Mouse (Mus musculus): Measurements from ENCODE around the gene Tmprss13. TPM values are rescaled to one million over a fixed set of nuclear protein-coding genes. Genes with fewer than 3 reads are reported as not detected.
A peak's percentile ranks its signal among the peaks of the same experiment; 100 is the strongest.

The Tmprss13 gene
- polyA plus RNA-seq, 1 experiment from 2014 or later, result 0.36 TPM

GRCm38 (mm10) chr9:45373896-45374295, 55.0 kb downstream of the Tmprss13 start:
- H3K36me3 ChIP-seq (ENCODE audit: insufficient read depth, low read length), result no peaks in the 10 kb centered on the region
- H3K9ac ChIP-seq (replicated peaks; ENCODE audit: low read length), result no peak overlapping the region
- no peak for ATAC-seq (ENCODE audit: low FRiP score, low TSS enrichment)
- H3K4me2 ChIP-seq (replicated peaks; ENCODE audit: low read depth, low read length), result no peak overlapping the region
- no peaks in the 10 kb centered on the region for H3K27me3 ChIP-seq (ENCODE audit: insufficient read depth, low read length)
- peaks cover 46% of the 10 kb centered on the region for H3K4me1 ChIP-seq (ENCODE audit: insufficient read depth, low read length)
- WGBS, result 42% methylated on average over 3 of the region's 3 CpGs
- no peak overlapping the region for H3K27ac ChIP-seq (ENCODE audit: low read length)
- no peak overlapping the region for H3K4me3 ChIP-seq (ENCODE audit: low read length)
- H3K9me3 ChIP-seq (ENCODE audit: low read length), result no peaks in the 10 kb centered on the region

- H3K27me3 ChIP-seq (ENCODE audit: insufficient read depth, low read length), result no peaks in the 10 kb centered on the region
- H3K36me3 ChIP-seq (ENCODE audit: insufficient read depth, low read length), result no peaks in the 10 kb centered on the region
- no peaks in the 10 kb centered on the region for H3K9me3 ChIP-seq (ENCODE audit: low read length)
- H3K4me1 ChIP-seq (ENCODE audit: insufficient read depth, low read length), result peaks cover 50% of the 10 kb centered on the region
- WGBS, result 91% methylated on average over 6 of the region's 6 CpGs
- no peak for ATAC-seq (ENCODE audit: low FRiP score, low TSS enrichment)
- no peak overlapping the region for H3K4me2 ChIP-seq (replicated peaks; ENCODE audit: low read depth, low read length)
- no peak overlapping the region for H3K9ac ChIP-seq (replicated peaks; ENCODE audit: low read length)
- no peak overlapping the region for H3K27ac ChIP-seq (ENCODE audit: low read length)
- no peak overlapping the region for H3K4me3 ChIP-seq (ENCODE audit: low read length)
Observed at GRCm38 (mm10) chr9:45374988-45375502, 56.1 kb downstream of the Tmprss13 start.

GRCm38 (mm10) chr9:45376427-45376826, 57.5 kb downstream of the Tmprss13 start:
- no peak overlapping the region for H3K4me2 ChIP-seq (replicated peaks; ENCODE audit: low read depth, low read length)
- H3K27ac ChIP-seq (ENCODE audit: low read length), result no peak overlapping the region
- H3K36me3 ChIP-seq (ENCODE audit: insufficient read depth, low read length), result no peaks in the 10 kb centered on the region
- no peak overlapping the region for H3K4me3 ChIP-seq (ENCODE audit: low read length)
- H3K27me3 ChIP-seq (ENCODE audit: insufficient read depth, low read length), result no peaks in the 10 kb centered on the region
- ATAC-seq (ENCODE audit: low FRiP score, low TSS enrichment), result no peak
- peaks cover 53% of the 10 kb centered on the region for H3K4me1 ChIP-seq (ENCODE audit: insufficient read depth, low read length)
- H3K9ac ChIP-seq (replicated peaks; ENCODE audit: low read length), result no peak overlapping the region
- WGBS, result 67% methylated on average over 4 of the region's 4 CpGs
- H3K9me3 ChIP-seq (ENCODE audit: low read length), result no peaks in the 10 kb centered on the region

- WGBS, result 85% methylated on average over 2 of the region's 2 CpGs
- Histone ChIP-seq H3K27ac (ENCODE audit: low read length) (no peak overlapping the region), H3K4me2 (replicated peaks; ENCODE audit: low read depth, low read length) (no peak overlapping the region), H3K9ac (replicated peaks; ENCODE audit: low read length) (no peak overlapping the region), H3K4me1 (ENCODE audit: insufficient read depth, low read length) (peaks cover 51% of the 10 kb centered on the region), H3K27me3 (ENCODE audit: insufficient read depth, low read length) (no peaks in the 10 kb centered on the region), H3K9me3 (ENCODE audit: low read length) (no peaks in the 10 kb centered on the region), H3K4me3 (ENCODE audit: low read length) (no peak overlapping the region), H3K36me3 (ENCODE audit: insufficient read depth, low read length) (no peaks in the 10 kb centered on the region)
- no peak for ATAC-seq (ENCODE audit: low FRiP score, low TSS enrichment)
Observed at GRCm38 (mm10) chr9:45376883-45377282, 58.0 kb downstream of the Tmprss13 start.

GRCm38 (mm10) chr9:45380411-45381251, 61.7 kb downstream of the Tmprss13 start:
- H3K36me3 ChIP-seq (ENCODE audit: insufficient read depth, low read length), result no peaks in the 10 kb centered on the region
- peak; percentile 47; the same call in 1 of the 2 replicates for ATAC-seq (ENCODE audit: low FRiP score, low TSS enrichment)

GRCm38 (mm10) chr9:45382336-45382735, 63.4 kb downstream of the Tmprss13 start:
- Histone ChIP-seq H3K4me2 (replicated peaks; ENCODE audit: low read depth, low read length) (no peak overlapping the region), H3K4me3 (ENCODE audit: low read length) (no peak overlapping the region), H3K36me3 (ENCODE audit: insufficient read depth, low read length) (no peaks in the 10 kb centered on the region), H3K9ac (replicated peaks; ENCODE audit: low read length) (no peak overlapping the region), H3K4me1 (ENCODE audit: insufficient read depth, low read length) (peaks cover 32% of the 10 kb centered on the region), H3K9me3 (ENCODE audit: low read length) (no peaks in the 10 kb centered on the region), H3K27me3 (ENCODE audit: insufficient read depth, low read length) (no peaks in the 10 kb centered on the region), H3K27ac (ENCODE audit: low read length) (no peak overlapping the region)
- no peak for ATAC-seq (ENCODE audit: low FRiP score, low TSS enrichment)
- WGBS, result 69% methylated on average over 5 of the region's 5 CpGs

More at GRCm38 (mm10) chr9:45380411-45381251, 61.7 kb downstream of the Tmprss13 start:
- no peak overlapping the region for H3K4me3 ChIP-seq (ENCODE audit: low read length)
- no peaks in the 10 kb centered on the region for H3K9me3 ChIP-seq (ENCODE audit: low read length)
- peak overlapping the region; percentile 28; the same call in 1 of the 2 replicates for H3K27ac ChIP-seq (ENCODE audit: low read length)
- no peaks in the 10 kb centered on the region for H3K27me3 ChIP-seq (ENCODE audit: insufficient read depth, low read length)
- H3K4me1 ChIP-seq (ENCODE audit: insufficient read depth, low read length), result peaks cover 39% of the 10 kb centered on the region
- H3K4me2 ChIP-seq (replicated peaks; ENCODE audit: low read depth, low read length), result no peak overlapping the region
- WGBS, result 31% methylated on average over 10 of the region's 10 CpGs
- no peak overlapping the region for H3K9ac ChIP-seq (replicated peaks; ENCODE audit: low read length)

- ATAC-seq (ENCODE audit: low FRiP score, low TSS enrichment), result no peak
- Histone ChIP-seq H3K4me1 (ENCODE audit: insufficient read depth, low read length) (peaks cover 32% of the 10 kb centered on the region), H3K36me3 (ENCODE audit: insufficient read depth, low read length) (no peaks in the 10 kb centered on the region), H3K27ac (ENCODE audit: low read length) (no peak overlapping the region), H3K9ac (replicated peaks; ENCODE audit: low read length) (no peak overlapping the region), H3K4me3 (ENCODE audit: low read length) (no peak overlapping the region), H3K4me2 (replicated peaks; ENCODE audit: low read depth, low read length) (no peak overlapping the region), H3K9me3 (ENCODE audit: low read length) (no peaks in the 10 kb centered on the region), H3K27me3 (ENCODE audit: insufficient read depth, low read length) (no peaks in the 10 kb centered on the region)
- 86% methylated on average over 5 of the region's 5 CpGs for WGBS
Observed at GRCm38 (mm10) chr9:45382834-45383233, 63.9 kb downstream of the Tmprss13 start.

- H3K9me3 ChIP-seq (ENCODE audit: low read length), result no peaks in the 10 kb centered on the region
Observed at GRCm38 (mm10) chr9:45383883-45384282, 65.0 kb downstream of the Tmprss13 start.

GRCm38 (mm10) chr9:45386698-45387097, 67.8 kb downstream of the Tmprss13 start:
- H3K27me3 ChIP-seq (ENCODE audit: insufficient read depth, low read length), result no peaks in the 10 kb centered on the region
- H3K9me3 ChIP-seq (ENCODE audit: low read length), result no peaks in the 10 kb centered on the region
- no peak for ATAC-seq (ENCODE audit: low FRiP score, low TSS enrichment)
- WGBS, result 84% methylated on average over 5 of the region's 5 CpGs
- no peak overlapping the region for H3K9ac ChIP-seq (replicated peaks; ENCODE audit: low read length)
- no peak overlapping the region for H3K27ac ChIP-seq (ENCODE audit: low read length)
- no peak overlapping the region for H3K4me3 ChIP-seq (ENCODE audit: low read length)
- H3K36me3 ChIP-seq (ENCODE audit: insufficient read depth, low read length), result no peaks in the 10 kb centered on the region
- no peaks in the 10 kb centered on the region for H3K4me1 ChIP-seq (ENCODE audit: insufficient read depth, low read length)
- H3K4me2 ChIP-seq (replicated peaks; ENCODE audit: low read depth, low read length), result no peak overlapping the region

More at GRCm38 (mm10) chr9:45383883-45384282, 65.0 kb downstream of the Tmprss13 start:
- no peak overlapping the region for H3K27ac ChIP-seq (ENCODE audit: low read length)
- 95% methylated on average over 6 of the region's 6 CpGs for WGBS
- no peak overlapping the region for H3K9ac ChIP-seq (replicated peaks; ENCODE audit: low read length)
- ATAC-seq (ENCODE audit: low FRiP score, low TSS enrichment), result no peak
- H3K27me3 ChIP-seq (ENCODE audit: insufficient read depth, low read length), result no peaks in the 10 kb centered on the region
- H3K4me1 ChIP-seq (ENCODE audit: insufficient read depth, low read length), result peaks cover 22% of the 10 kb centered on the region
- H3K36me3 ChIP-seq (ENCODE audit: insufficient read depth, low read length), result no peaks in the 10 kb centered on the region
- no peak overlapping the region for H3K4me2 ChIP-seq (replicated peaks; ENCODE audit: low read depth, low read length)
- H3K4me3 ChIP-seq (ENCODE audit: low read length), result no peak overlapping the region

- Histone ChIP-seq H3K36me3 (ENCODE audit: insufficient read depth, low read length) (peaks cover 6% of the 10 kb centered on the region; the same call in 1 of the 2 replicates), H3K4me3 (ENCODE audit: low read length) (no peak overlapping the region), H3K9ac (replicated peaks; ENCODE audit: low read length) (no peak overlapping the region), H3K4me2 (replicated peaks; ENCODE audit: low read depth, low read length) (no peak overlapping the region), H3K27me3 (ENCODE audit: insufficient read depth, low read length) (no peaks in the 10 kb centered on the region), H3K4me1 (ENCODE audit: insufficient read depth, low read length) (no peaks in the 10 kb centered on the region), H3K9me3 (ENCODE audit: low read length) (no peaks in the 10 kb centered on the region), H3K27ac (ENCODE audit: low read length) (no peak overlapping the region)
- WGBS, result 35% methylated on average over 12 of the region's 12 CpGs
- ATAC-seq (ENCODE audit: low FRiP score, low TSS enrichment), result peak; percentile 81
Observed at GRCm38 (mm10) chr9:45388385-45388994, 69.6 kb downstream of the Tmprss13 start.

Data from kidney, embryonic 16.5 days (tissue).